Mouse (Mus musculus): ENCODE data around the gene Igsf9b.
A peak's percentile ranks its signal among the peaks of the same experiment; 100 is the strongest.

Gene Igsf9b

GRCm38 (mm10) chr9:27289543-27290308 is 9.3 kb upstream of the Igsf9b start:
- DNase-seq (ENCODE audit: low read depth, low spot score): peak; percentile 32

- DNase-seq (ENCODE audit: low read depth, low spot score): no peak
These were observed 4.6 kb upstream of the Igsf9b start for GRCm38 (mm10) chr9:27294380-27294779.

DNA sequence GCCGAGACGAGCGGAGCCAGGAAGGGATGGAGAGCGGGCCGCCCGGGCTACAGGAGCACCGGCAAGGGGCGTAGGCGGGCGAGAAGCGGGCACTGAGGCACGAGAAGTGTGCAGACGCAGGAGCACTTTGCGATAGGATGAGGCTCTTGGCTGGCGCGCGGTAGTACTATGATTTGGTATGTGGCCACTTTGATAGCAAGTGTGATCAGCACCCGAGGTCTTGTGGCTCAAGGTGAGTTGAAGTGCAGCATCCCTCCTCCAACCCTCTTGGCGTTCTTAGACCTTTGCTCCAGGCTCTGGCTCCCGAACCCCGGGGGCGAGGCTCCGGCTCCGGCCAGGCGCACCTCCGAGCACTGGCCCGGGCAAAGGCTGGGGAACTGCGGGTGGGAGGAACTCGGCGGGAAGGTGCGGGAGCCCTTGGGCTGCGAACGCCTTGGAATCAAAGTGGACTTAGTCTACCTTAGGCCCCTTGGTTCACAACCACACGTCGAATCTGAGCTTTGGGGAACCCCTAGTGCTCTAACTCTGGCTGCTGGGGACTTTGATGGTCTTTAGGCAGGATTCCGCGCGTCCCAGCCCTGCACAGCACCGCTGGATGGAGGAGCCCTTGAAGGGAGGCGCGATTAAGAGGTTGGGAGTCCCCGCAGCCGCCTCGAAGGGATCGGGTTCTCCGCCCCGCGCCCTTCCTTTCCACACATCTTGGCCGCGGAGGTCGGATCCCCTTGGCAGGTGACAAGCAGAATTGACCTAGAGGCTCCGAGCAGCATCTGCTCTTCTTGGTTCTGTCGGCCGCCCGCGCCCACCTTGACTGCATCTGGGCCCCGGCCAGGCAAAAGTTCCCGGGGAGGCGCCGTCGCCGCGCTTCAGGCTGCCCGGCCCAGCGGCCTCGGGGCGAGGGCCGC is 533 bp downstream of the Igsf9b start:
- DNase-seq (ENCODE audit: low read depth, low spot score): peak; percentile 13

GRCm38 (mm10) chr9:27300188-27300691 is 1.2 kb downstream of the Igsf9b start:
- DNase-seq (ENCODE audit: low read depth, low spot score): peak; percentile 28

GRCm38 (mm10) chr9:27300698-27301097 is 1.7 kb downstream of the Igsf9b start:
- DNase-seq (ENCODE audit: low read depth, low spot score): no peak

DNA sequence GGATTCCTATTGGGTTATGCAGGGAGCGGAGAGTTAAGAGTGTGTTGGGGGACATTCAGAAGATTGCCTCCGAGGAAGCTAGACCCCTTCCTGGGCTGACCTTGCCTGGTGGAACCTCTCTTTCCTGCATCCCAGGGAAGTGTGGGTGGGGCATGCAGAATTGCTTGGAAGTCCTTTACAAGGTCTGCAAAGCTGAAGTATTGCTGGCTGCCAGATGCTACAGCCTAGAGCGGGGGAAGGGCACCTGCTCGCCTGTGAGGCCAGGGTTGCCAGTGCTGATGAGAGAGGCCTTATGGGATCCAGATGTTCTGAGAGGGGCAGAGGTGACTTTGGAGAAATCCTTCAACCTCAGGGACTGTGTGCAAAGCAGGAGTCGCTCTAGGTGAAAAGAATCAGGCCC is 2.5 kb downstream of the Igsf9b start:
- DNase-seq (ENCODE audit: low read depth, low spot score): peak; percentile 73

DNA sequence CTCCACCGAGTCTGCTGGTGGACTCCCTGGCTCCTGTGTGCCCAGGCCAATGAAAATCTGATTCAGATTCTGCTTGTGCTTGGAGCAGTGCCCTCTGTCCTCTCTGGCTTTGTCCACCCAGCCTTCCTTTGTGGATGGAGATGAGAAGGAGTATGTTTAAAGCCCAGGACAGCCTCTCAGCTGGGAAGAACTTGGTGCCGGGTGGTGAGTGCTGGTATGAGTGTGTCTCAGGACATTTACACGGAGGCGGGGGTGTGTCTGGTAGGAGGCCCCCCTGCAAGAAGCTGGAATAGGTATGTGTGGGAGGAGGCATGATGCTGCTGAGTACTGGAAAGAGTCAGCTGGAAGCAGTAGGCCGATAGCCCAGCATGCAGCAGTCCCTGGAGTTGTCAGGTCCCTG is 3.3 kb downstream of the Igsf9b start:
- no peak for DNase-seq (ENCODE audit: low read depth, low spot score)

DNA sequence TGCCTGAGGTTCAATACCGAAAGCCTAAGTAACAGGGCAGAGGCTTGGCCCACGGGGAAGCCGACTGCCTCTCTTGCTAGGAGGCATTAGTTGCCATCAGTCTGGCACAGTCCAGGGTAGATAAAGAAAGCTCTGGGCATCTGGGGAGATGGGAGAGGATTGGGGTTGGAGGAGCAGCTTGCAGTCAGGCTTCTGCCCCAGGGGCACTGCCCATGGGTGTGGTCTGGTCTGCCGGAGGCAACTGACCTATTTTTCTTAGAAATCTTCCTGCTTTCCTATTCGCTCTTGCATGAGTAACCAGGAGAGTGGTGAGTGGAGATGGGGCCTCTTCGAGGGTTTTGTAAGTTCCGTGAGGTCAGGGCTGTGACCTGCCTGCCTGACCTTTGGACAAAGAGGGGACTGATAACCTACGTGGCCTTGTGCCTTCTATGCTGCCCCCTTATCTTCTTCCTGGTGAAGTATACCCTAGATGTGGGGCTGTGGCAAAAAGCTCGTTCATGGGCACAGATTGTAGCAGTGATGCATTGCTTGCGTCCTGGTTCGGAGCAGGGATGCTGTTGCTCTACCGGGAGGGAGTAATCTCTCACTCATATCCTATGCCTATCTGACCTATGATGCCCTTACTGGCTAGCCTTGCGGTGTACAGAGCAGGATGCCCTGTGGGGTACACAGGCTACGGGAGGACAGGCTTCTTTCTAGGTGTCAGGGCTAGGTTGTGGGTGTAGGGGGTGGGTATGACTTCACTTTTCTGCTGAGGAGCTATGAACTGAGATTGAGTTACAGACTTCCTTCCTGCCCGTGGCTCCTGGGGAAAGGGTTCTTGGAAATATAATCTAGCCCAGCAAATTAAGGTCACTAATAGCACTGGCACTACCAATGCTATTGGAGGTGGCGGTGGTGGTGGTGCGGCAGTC is 4.8 kb downstream of the Igsf9b start:
- DNase-seq (ENCODE audit: low read depth, low spot score): no peak

- DNase-seq (ENCODE audit: low read depth, low spot score): no peak
These were observed 5.6 kb downstream of the Igsf9b start for GRCm38 (mm10) chr9:27304485-27305102.

- no peak for DNase-seq (ENCODE audit: low read depth, low spot score)
These were observed 6.5 kb downstream of the Igsf9b start for GRCm38 (mm10) chr9:27305502-27305901.

DNA sequence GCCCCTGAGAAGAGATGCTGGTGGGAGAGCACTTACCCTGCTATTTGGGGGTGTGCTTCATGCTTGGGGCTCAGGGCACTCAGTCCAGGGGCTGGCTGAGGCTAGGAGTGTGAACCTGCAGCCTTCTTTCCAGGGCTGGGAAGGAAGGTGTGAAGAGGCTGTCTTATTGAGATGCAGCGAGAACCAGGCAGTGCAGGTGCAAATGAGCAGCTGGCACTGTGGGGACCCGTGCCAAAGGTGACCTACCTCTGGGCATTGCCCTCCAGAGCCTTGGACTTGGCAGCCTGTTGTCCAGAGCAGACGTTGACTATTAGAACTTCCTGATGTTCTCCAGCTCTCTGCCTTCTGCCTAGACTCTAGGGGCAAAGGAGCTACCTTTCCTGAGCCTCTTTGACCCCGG is 7.6 kb downstream of the Igsf9b start:
- DNase-seq (ENCODE audit: low read depth, low spot score): no peak

DNA sequence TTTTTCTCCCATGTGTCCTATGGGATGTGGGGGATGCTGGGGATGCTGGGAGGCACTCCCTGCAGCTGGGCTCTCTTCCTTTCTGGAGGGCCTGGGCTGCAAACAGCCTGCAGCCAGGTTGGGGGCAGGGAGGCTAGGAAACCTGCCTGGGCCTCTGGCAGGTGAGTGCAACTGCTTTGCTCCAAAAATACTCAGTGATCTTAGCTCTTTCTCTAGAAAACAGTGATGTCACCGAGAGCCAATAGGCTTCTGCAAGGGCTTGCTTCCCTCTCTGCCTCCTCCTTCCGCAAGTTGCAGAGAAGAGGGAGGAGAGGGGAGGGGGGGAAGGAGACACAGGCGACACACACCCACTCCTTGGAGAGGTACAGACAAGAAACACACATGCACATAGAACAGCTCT is 8.3 kb downstream of the Igsf9b start:
- peak; percentile 16 for DNase-seq (ENCODE audit: low read depth, low spot score)

GRCm38 (mm10) chr9:27308045-27308444 is 9.0 kb downstream of the Igsf9b start:
- DNase-seq (ENCODE audit: low read depth, low spot score): peak; percentile 66

GRCm38 (mm10) chr9:27308561-27308960 is 9.6 kb downstream of the Igsf9b start:
- DNase-seq (ENCODE audit: low read depth, low spot score): peak; percentile 16

- DNase-seq (ENCODE audit: low read depth, low spot score): no peak
These were observed 11.0 kb downstream of the Igsf9b start for GRCm38 (mm10) chr9:27310005-27310404.

- no peak for DNase-seq (ENCODE audit: low read depth, low spot score)
These were observed 14.4 kb downstream of the Igsf9b start for GRCm38 (mm10) chr9:27313427-27313826.

DNA sequence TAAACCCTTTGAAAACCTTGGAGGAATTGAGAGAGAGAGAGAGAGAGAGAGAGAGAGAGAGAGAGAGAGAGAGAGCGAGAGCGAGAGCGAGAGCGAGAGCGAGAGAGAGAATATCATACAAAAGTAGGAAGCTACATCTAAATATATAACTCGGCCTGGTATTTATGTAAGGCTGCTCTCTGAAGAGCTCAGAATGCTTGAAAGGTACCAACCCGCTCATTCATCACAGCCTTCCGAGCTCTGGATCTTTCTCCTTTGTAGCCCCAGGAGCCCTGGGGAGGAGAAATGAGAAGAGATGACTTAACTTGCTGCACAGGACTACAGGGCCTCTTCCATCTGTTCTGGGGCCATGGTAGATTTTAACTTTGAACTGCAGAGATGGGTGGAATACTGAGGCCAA is 22.3 kb downstream of the Igsf9b start:
- DNase-seq (ENCODE audit: low read depth, low spot score): no peak

GRCm38 (mm10) chr9:27322277-27322676 is 23.3 kb downstream of the Igsf9b start:
- no peak for DNase-seq (ENCODE audit: low read depth, low spot score)

GRCm38 (mm10) chr9:27323412-27323811 is 24.4 kb downstream of the Igsf9b start:
- no peak for DNase-seq (ENCODE audit: low read depth, low spot score)

DNA sequence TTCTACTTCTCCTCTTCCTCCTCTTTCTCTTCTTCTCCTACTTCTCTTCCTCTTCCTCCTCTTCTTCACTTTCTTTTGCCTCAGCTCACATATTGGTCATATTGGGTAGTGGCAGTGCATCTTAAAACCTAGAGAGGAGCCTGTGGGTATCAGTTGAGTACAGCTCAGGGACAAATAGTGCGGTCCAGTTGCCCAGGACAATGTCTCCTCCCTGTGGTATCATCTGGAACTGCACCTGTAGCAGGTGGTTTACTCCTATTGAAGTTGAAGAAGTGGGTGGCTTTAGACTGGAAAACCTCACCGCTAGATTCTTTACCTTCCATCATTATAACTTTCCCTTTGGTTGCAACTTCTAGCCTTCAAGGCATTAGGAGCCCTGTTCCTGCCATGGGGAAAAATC is 26.9 kb downstream of the Igsf9b start:
- peak; percentile 74 for DNase-seq (ENCODE audit: low read depth, low spot score)

DNA sequence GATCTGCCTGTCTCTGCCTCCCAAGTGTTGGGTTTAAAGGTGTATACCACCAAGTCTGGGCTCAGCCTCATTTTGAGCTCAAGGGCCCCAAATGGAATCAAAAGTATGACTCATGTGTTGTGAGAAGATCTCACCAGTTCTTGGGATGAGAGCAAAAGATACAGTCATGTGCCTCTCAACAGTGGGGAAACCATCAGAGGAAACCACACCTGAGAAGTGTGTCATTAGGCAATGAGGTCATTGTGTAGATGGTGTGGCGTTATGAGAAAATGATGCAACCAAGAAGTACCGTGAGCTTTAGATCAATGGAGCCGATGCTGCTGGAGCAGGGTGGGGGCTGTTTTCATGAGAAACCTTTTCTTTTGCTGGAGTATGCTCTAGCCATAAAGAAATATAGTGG is 28.6 kb downstream of the Igsf9b start:
- DNase-seq (ENCODE audit: low read depth, low spot score): no peak
